Mouse (Mus musculus) cortical plate, adult 2 months (tissue): Measurements from ENCODE around the gene Ppfibp2.

ENCODE experiments used
- CTCF ChIP-seq: fragments of 200-500 bp; IDR thresholded peaks from 2 replicates; pipeline ENCODE4 v1.5.1; 2011; ENCODE audit warnings: mild to moderate bottlenecking, control low read depth, low read length; ENCODE audit not compliant: insufficient read depth; ENCODE audit errors: extremely low read depth
- POLR2A ChIP-seq: fragments of 200-500 bp; IDR thresholded peaks from 2 replicates; pipeline ENCODE4 v1.6.1; 2011; ENCODE audit warnings: mild to moderate bottlenecking, low read length, control low read depth; ENCODE audit not compliant: insufficient read depth; ENCODE audit errors: extremely low read depth

DNA sequence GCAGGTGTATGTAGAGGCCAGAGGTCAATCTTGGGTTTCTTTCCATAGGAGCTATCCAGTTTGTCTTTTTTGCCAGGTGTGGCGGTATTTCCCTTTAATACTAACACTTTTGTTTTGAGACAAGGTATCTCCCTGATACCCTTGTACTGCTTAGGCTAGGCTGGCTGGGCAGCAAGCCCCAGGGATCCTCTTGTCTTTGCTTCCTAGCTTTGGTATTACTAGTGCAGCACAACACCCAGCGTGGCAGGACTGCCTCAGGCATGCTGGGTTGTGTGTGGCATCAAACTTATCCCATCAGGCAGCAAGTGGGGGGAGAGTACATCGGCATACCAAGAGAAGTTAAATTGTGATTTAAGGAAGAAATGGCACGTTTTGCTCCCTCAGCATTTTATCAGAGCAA, 7.5 kb downstream of the Ppfibp2 start:
- TF ChIP-seq POLR2A (no peak), CTCF (no peak)
